13 mouse cellular contexts compared by ENCODE assay signal in genomic region chr19:55219359-55219758, GRCm38 (mm10). TPM values are rescaled to one million over a fixed set of nuclear protein-coding genes. Genes with fewer than 3 reads are reported as not detected.
DNase-seq lines count a peak whose midpoint lies in the region; ATAC-seq and TF ChIP-seq lines count a peak whose summit lies in the region.
"Had no signal": no experiment of that assay in that cellular context is flagged by ENCODE, and none has a peak within 500 bp of the region (broad histone marks: within the 10 kb centered on the region; RNA-seq: fewer than 3 reads in every experiment).

No protein-coding gene starts in this region.

- intact Hi-C loops in left cerebral cortex, postnatal 10 days (cut with DNase I): loop anchor here (2.0 kb wide), 1 partner anchor 85 kb away; no protein-coding TSS in a partner anchor
- intact Hi-C loops in gastrocnemius, postnatal 36 days (cut with DNase I): no loop called here

- no peaks in the 10 kb centered on the region for H3K36me3 ChIP-seq in hindbrain, embryonic 13.5 days
- H3K36me3 ChIP-seq in hindbrain, embryonic 10.5 days: no peaks in the 10 kb centered on the region
- no peaks in the 10 kb centered on the region for H3K36me3 ChIP-seq in E14TG2a.4 (ENCODE audit: insufficient read depth, low read length)
- no peaks in the 10 kb centered on the region for H3K36me3 ChIP-seq in limb, embryonic 15.5 days
- H3K36me3 ChIP-seq: neural tube, embryonic 13.5 days had no signal

- WGBS in hindbrain, embryonic 13.5 days: 77% methylated on average over 8 of the region's 8 CpGs
- 78% methylated on average over 8 of the region's 8 CpGs for WGBS in hindbrain, embryonic 10.5 days
- WGBS in limb, embryonic 15.5 days: 71% methylated on average over 8 of the region's 8 CpGs

- DNase-seq in hindbrain, embryonic 10.5 days (ENCODE audit: low spot score): no peak
- DNase-seq in left cerebral cortex, postnatal 10 days (ENCODE audit: extremely low spot score in 1 of 2, low spot score in 2 of 2): no peak
- DNase-seq in cerebellum, postnatal 10 days: no peak
- DNase-seq in gastrocnemius, postnatal 36 days: no peak
- DNase-seq: adrenal gland, postnatal 14 days had no signal

- H3K4me3 ChIP-seq in hindbrain, embryonic 13.5 days: no peak overlapping the region
- H3K4me3 ChIP-seq in hindbrain, embryonic 10.5 days: no peak overlapping the region
- peak overlapping the region; percentile 68 for H3K4me3 ChIP-seq in E14TG2a.4 (replicated peaks; ENCODE audit: low read length)
- no peak overlapping the region for H3K4me3 ChIP-seq in limb, embryonic 15.5 days

- H3K4me2 ChIP-seq in hindbrain, embryonic 13.5 days: peak overlapping the region; percentile 63; the same call in 1 of the 2 replicates
- no peak overlapping the region for H3K4me2 ChIP-seq in limb, embryonic 15.5 days

- no peak overlapping the region for H3K9ac ChIP-seq in hindbrain, embryonic 13.5 days
- no peak overlapping the region for H3K9ac ChIP-seq in limb, embryonic 15.5 days

- no peak for ATAC-seq in hindbrain, embryonic 13.5 days (ENCODE audit: low FRiP score)
- peak; percentile 10; the same call in 1 of the 2 replicates for ATAC-seq in erythroblast, adult 5-6 weeks (replicated peaks; ENCODE audit: low FRiP score, poor library complexity, severe bottlenecking)
- no peak for ATAC-seq in limb, embryonic 15.5 days (ENCODE audit: insufficient number of reproducible peaks, low FRiP score, low TSS enrichment, low read depth)

- no peaks in the 10 kb centered on the region for H3K9me3 ChIP-seq in hindbrain, embryonic 13.5 days
- H3K9me3 ChIP-seq in hindbrain, embryonic 10.5 days: no peaks in the 10 kb centered on the region
- H3K9me3 ChIP-seq in E14TG2a.4 (ENCODE audit: low read length): no peaks in the 10 kb centered on the region; the same call in 1 of the 2 replicates
- H3K9me3 ChIP-seq in limb, embryonic 15.5 days: no peaks in the 10 kb centered on the region
- H3K9me3 ChIP-seq: neural tube, embryonic 13.5 days had no signal

- peaks cover 11% of the 10 kb centered on the region for H3K4me1 ChIP-seq in hindbrain, embryonic 13.5 days (replicated peaks)
- peaks cover 7% of the 10 kb centered on the region for H3K4me1 ChIP-seq in hindbrain, embryonic 10.5 days (replicated peaks)
- H3K4me1 ChIP-seq in E14TG2a.4 (replicated peaks; ENCODE audit: low read depth, low read length): peaks cover 40% of the 10 kb centered on the region
- H3K4me1 ChIP-seq in limb, embryonic 15.5 days: peaks cover 19% of the 10 kb centered on the region; the same call in 1 of the 2 replicates

- no peak for TF ChIP-seq CTCF in E14TG2a.4 (conservative IDR thresholded peaks at IDR 0.05; ENCODE audit: low read length)

- 0 out of 2 replicates have a peak, but pooled peaks cover 7% of the 10 kb centered on the region for H3K27me3 ChIP-seq in hindbrain, embryonic 13.5 days
- H3K27me3 ChIP-seq in hindbrain, embryonic 10.5 days (ENCODE audit: insufficient read depth, poor library complexity, severe bottlenecking): peaks cover 11% of the 10 kb centered on the region; the same call in 1 of the 2 replicates
- H3K27me3 ChIP-seq in E14TG2a.4 (ENCODE audit: insufficient read depth, low read length): peaks cover 25% of the 10 kb centered on the region
- H3K27me3 ChIP-seq in limb, embryonic 15.5 days: no peaks in the 10 kb centered on the region

- H3K27ac ChIP-seq in hindbrain, embryonic 13.5 days: no peak overlapping the region
- H3K27ac ChIP-seq in hindbrain, embryonic 10.5 days: no peak overlapping the region
- peak overlapping the region; percentile 57; the same call in 1 of the 2 replicates for H3K27ac ChIP-seq in limb, embryonic 15.5 days
- H3K27ac ChIP-seq: neural tube, embryonic 13.5 days had no signal

RNA-seq across cellular contexts. Expression of gene Gucy2g, which starts 21.7 kb away (rescaled TPM):
- 0.08 and 0.09 TPM in 2 replicates for polyA plus RNA-seq in hindbrain, embryonic 13.5 days (2015; fragmentation: Nextera tagmentation; extraction: Ambion mirVana)
- polyA plus RNA-seq in hindbrain, embryonic 10.5 days (2016; fragmentation: Nextera tagmentation; extraction: Ambion mirVana): not detected in 2 replicates
- 0.58 TPM in 1 of 2 replicates, not detected in the other for total RNA-seq in erythroblast, adult 5-6 weeks (2015; ENCODE audit: low replicate concordance)
- total RNA-seq in erythroblast, adult 5-6 weeks (2017; ENCODE audit: low replicate concordance): not detected in 2 replicates
- polyA plus RNA-seq in limb, embryonic 15.5 days (2015; fragmentation: Nextera tagmentation; extraction: Ambion mirVana): 0.06 and 0.15 TPM in 2 replicates
- 1 to 10 TPM; 2.4 to 2.7 TPM for total RNA-seq in left cerebral cortex, postnatal 10 days (2021)
- total RNA-seq in gastrocnemius, postnatal 36 days (2021): under 1 TPM; 0.07 to 0.08 TPM
- total RNA-seq: adrenal gland, postnatal 14 days; hematopoietic stem cell, adult 5-6 weeks had no signal
- polyA plus RNA-seq: embryonic facial prominence, embryonic 11.5 days; neural tube, embryonic 13.5 days had no signal

RNA-seq across cellular contexts. Expression of gene Acsl5, which starts 32.4 kb away (rescaled TPM):
- polyA plus RNA-seq in hindbrain, embryonic 13.5 days (2015; fragmentation: Nextera tagmentation; extraction: Ambion mirVana): 14.7 and 17.0 TPM in 2 replicates
- polyA plus RNA-seq in hindbrain, embryonic 10.5 days (2016; fragmentation: Nextera tagmentation; extraction: Ambion mirVana): 20.5 and 24.0 TPM in 2 replicates
- total RNA-seq in erythroblast, adult 5-6 weeks (2015; ENCODE audit: low replicate concordance): 39.6 and 74.4 TPM in 2 replicates
- total RNA-seq in erythroblast, adult 5-6 weeks (2017; ENCODE audit: low replicate concordance): 27.5 and 31.5 TPM in 2 replicates
- polyA plus RNA-seq in limb, embryonic 15.5 days (2015; fragmentation: Nextera tagmentation; extraction: Ambion mirVana): 49.4 and 55.1 TPM in 2 replicates
- total RNA-seq in left cerebral cortex, postnatal 10 days (2021): 10 to 100 TPM; 38.9 to 40.2 TPM
- total RNA-seq in gastrocnemius, postnatal 36 days (2021): 1 to 10 TPM; 2.9 to 3.8 TPM

RNA-seq across cellular contexts. Expression of gene Tectb, which starts 38.8 kb away (rescaled TPM):
- 0.45 and 0.75 TPM in 2 replicates for polyA plus RNA-seq in hindbrain, embryonic 13.5 days (2015; fragmentation: Nextera tagmentation; extraction: Ambion mirVana)
- polyA plus RNA-seq in hindbrain, embryonic 10.5 days (2016; fragmentation: Nextera tagmentation; extraction: Ambion mirVana): not detected in 2 replicates
- total RNA-seq in erythroblast, adult 5-6 weeks (2015; ENCODE audit: low replicate concordance): not detected in 2 replicates
- not detected in 2 replicates for total RNA-seq in erythroblast, adult 5-6 weeks (2017; ENCODE audit: low replicate concordance)
- polyA plus RNA-seq in limb, embryonic 15.5 days (2015; fragmentation: Nextera tagmentation; extraction: Ambion mirVana): 0.09 TPM in 1 of 2 replicates, not detected in the other
- under 1 TPM in 1 of 2 experiments, not detected in 1; 0.32 TPM for total RNA-seq in left cerebral cortex, postnatal 10 days (2021)
- under 1 TPM in 1 of 2 experiments, not detected in 1; 0.18 TPM for total RNA-seq in gastrocnemius, postnatal 36 days (2021)
- total RNA-seq: hematopoietic stem cell, adult 5-6 weeks; left cerebral cortex, postnatal 36 days had no signal
- polyA plus RNA-seq: embryonic facial prominence, embryonic 11.5 days had no signal

Comparison
In these comparisons a context has a peak if more than half of its experiments do, and no peak if none do; other contexts are left out.
1. RNA of gene Acsl5, which starts 32.4 kb away (total RNA-seq): 38.9 to 40.2 TPM in left cerebral cortex, postnatal 10 days and 27.5 to 74.4 TPM in erythroblast, adult 5-6 weeks; 2.9 to 3.8 TPM in gastrocnemius, postnatal 36 days; every median in the first group is over 4 times any median in the second.